Mouse (Mus musculus): ENCODE measurements around the gene Ttc37. TPM values are rescaled to one million over a fixed set of nuclear protein-coding genes. Genes with fewer than 3 reads are reported as not detected.

The Ttc37 gene
- polyA plus RNA-seq, 1 experiment from 2014 or later, result 7.7 TPM

- H3K4me1 ChIP-seq (ENCODE audit: control insufficient read depth, insufficient read depth, low read depth, low read length), result no peaks in the 10 kb centered on the region
- WGBS, result 89% methylated on average over 12 of the region's 12 CpGs
- H3K4me3 ChIP-seq (ENCODE audit: low read length), result no peak overlapping the region
- no peaks in the 10 kb centered on the region for H3K9me3 ChIP-seq (ENCODE audit: control insufficient read depth, low read length)
- no peak overlapping the region for H3K27ac ChIP-seq (ENCODE audit: low read depth, low read length)
- H3K36me3 ChIP-seq (ENCODE audit: control insufficient read depth, insufficient read depth, low read length), result peaks cover 4% of the 10 kb centered on the region; the same call in 1 of the 2 replicates
- no peak for ATAC-seq
- no peak overlapping the region for H3K9ac ChIP-seq (ENCODE audit: low read depth, low read length)
- no peak overlapping the region for H3K4me2 ChIP-seq (ENCODE audit: low read length)
- no peaks in the 10 kb centered on the region for H3K27me3 ChIP-seq (replicated peaks; ENCODE audit: control insufficient read depth, insufficient read depth, low read length)
Observed at GRCm38 (mm10) chr13:76141117-76141808, 42.7 kb downstream of the Ttc37 start.

- Histone ChIP-seq H3K4me1 (ENCODE audit: control insufficient read depth, insufficient read depth, low read depth, low read length) (no peaks in the 10 kb centered on the region), H3K27me3 (replicated peaks; ENCODE audit: control insufficient read depth, insufficient read depth, low read length) (no peaks in the 10 kb centered on the region), H3K9ac (ENCODE audit: low read depth, low read length) (no peak overlapping the region), H3K4me3 (ENCODE audit: low read length) (no peak overlapping the region), H3K9me3 (ENCODE audit: control insufficient read depth, low read length) (no peaks in the 10 kb centered on the region), H3K27ac (ENCODE audit: low read depth, low read length) (no peak overlapping the region), H3K36me3 (ENCODE audit: control insufficient read depth, insufficient read depth, low read length) (peaks cover 9% of the 10 kb centered on the region), H3K4me2 (ENCODE audit: low read length) (no peak overlapping the region)
- WGBS, result 81% methylated on average over 5 of the region's 5 CpGs
- ATAC-seq, result peak; percentile 40; the same call in 1 of the 2 replicates
Observed at GRCm38 (mm10) chr13:76150483-76150882, 51.9 kb downstream of the Ttc37 start.

- no peak overlapping the region for H3K4me2 ChIP-seq (ENCODE audit: low read length)
- WGBS, result 98% methylated on average over 3 of the region's 3 CpGs
- ATAC-seq, result no peak
- no peaks in the 10 kb centered on the region for H3K27me3 ChIP-seq (replicated peaks; ENCODE audit: control insufficient read depth, insufficient read depth, low read length)
- H3K9ac ChIP-seq (ENCODE audit: low read depth, low read length), result no peak overlapping the region
- H3K27ac ChIP-seq (ENCODE audit: low read depth, low read length), result no peak overlapping the region
- no peaks in the 10 kb centered on the region for H3K4me1 ChIP-seq (ENCODE audit: control insufficient read depth, insufficient read depth, low read depth, low read length)
- peaks cover 18% of the 10 kb centered on the region for H3K36me3 ChIP-seq (ENCODE audit: control insufficient read depth, insufficient read depth, low read length)
- H3K9me3 ChIP-seq (ENCODE audit: control insufficient read depth, low read length), result no peaks in the 10 kb centered on the region
- H3K4me3 ChIP-seq (ENCODE audit: low read length), result no peak overlapping the region
Observed at GRCm38 (mm10) chr13:76157099-76157498, 58.6 kb downstream of the Ttc37 start.

- 92% methylated on average over 1 of the region's 1 CpGs for WGBS
- Histone ChIP-seq H3K9me3 (ENCODE audit: control insufficient read depth, low read length) (no peaks in the 10 kb centered on the region), H3K27me3 (replicated peaks; ENCODE audit: control insufficient read depth, insufficient read depth, low read length) (no peaks in the 10 kb centered on the region), H3K4me3 (ENCODE audit: low read length) (no peak overlapping the region), H3K9ac (ENCODE audit: low read depth, low read length) (no peak overlapping the region), H3K4me1 (ENCODE audit: control insufficient read depth, insufficient read depth, low read depth, low read length) (no peaks in the 10 kb centered on the region), H3K27ac (ENCODE audit: low read depth, low read length) (no peak overlapping the region), H3K4me2 (ENCODE audit: low read length) (no peak overlapping the region), H3K36me3 (ENCODE audit: control insufficient read depth, insufficient read depth, low read length) (peaks cover 21% of the 10 kb centered on the region)
- ATAC-seq, result no peak
Observed at GRCm38 (mm10) chr13:76157508-76157907, 59.0 kb downstream of the Ttc37 start.

GRCm38 (mm10) chr13:76160587-76160986, 62.1 kb downstream of the Ttc37 start:
- H3K9ac ChIP-seq (ENCODE audit: low read depth, low read length), result no peak overlapping the region
- no peak overlapping the region for H3K4me3 ChIP-seq (ENCODE audit: low read length)
- H3K9me3 ChIP-seq (ENCODE audit: control insufficient read depth, low read length), result no peaks in the 10 kb centered on the region
- no peak for ATAC-seq
- H3K27ac ChIP-seq (ENCODE audit: low read depth, low read length), result no peak overlapping the region
- 97% methylated on average over 2 of the region's 2 CpGs for WGBS
- H3K4me2 ChIP-seq (ENCODE audit: low read length), result no peak overlapping the region
- H3K4me1 ChIP-seq (ENCODE audit: control insufficient read depth, insufficient read depth, low read depth, low read length), result no peaks in the 10 kb centered on the region
- peaks cover 23% of the 10 kb centered on the region for H3K36me3 ChIP-seq (ENCODE audit: control insufficient read depth, insufficient read depth, low read length)
- no peaks in the 10 kb centered on the region for H3K27me3 ChIP-seq (replicated peaks; ENCODE audit: control insufficient read depth, insufficient read depth, low read length)

- H3K27me3 ChIP-seq (replicated peaks; ENCODE audit: control insufficient read depth, insufficient read depth, low read length), result no peaks in the 10 kb centered on the region
- H3K9me3 ChIP-seq (ENCODE audit: control insufficient read depth, low read length), result peaks cover 7% of the 10 kb centered on the region
- no peak overlapping the region for H3K27ac ChIP-seq (ENCODE audit: low read depth, low read length)
- ATAC-seq, result no peak
- H3K4me2 ChIP-seq (ENCODE audit: low read length), result no peak overlapping the region
- H3K36me3 ChIP-seq (ENCODE audit: control insufficient read depth, insufficient read depth, low read length), result peaks cover 17% of the 10 kb centered on the region
- H3K4me1 ChIP-seq (ENCODE audit: control insufficient read depth, insufficient read depth, low read depth, low read length), result no peaks in the 10 kb centered on the region
- H3K4me3 ChIP-seq (ENCODE audit: low read length), result no peak overlapping the region
- H3K9ac ChIP-seq (ENCODE audit: low read depth, low read length), result no peak overlapping the region
Observed at GRCm38 (mm10) chr13:76174297-76174696, 75.8 kb downstream of the Ttc37 start.

GRCm38 (mm10) chr13:76178700-76179099, 80.2 kb downstream of the Ttc37 start:
- H3K4me3 ChIP-seq (ENCODE audit: low read length), result no peak overlapping the region
- H3K4me2 ChIP-seq (ENCODE audit: low read length), result no peak overlapping the region
- no peaks in the 10 kb centered on the region for H3K27me3 ChIP-seq (replicated peaks; ENCODE audit: control insufficient read depth, insufficient read depth, low read length)
- H3K9me3 ChIP-seq (ENCODE audit: control insufficient read depth, low read length), result peaks cover 7% of the 10 kb centered on the region
- H3K27ac ChIP-seq (ENCODE audit: low read depth, low read length), result no peak overlapping the region
- ATAC-seq, result no peak
- no peaks in the 10 kb centered on the region for H3K4me1 ChIP-seq (ENCODE audit: control insufficient read depth, insufficient read depth, low read depth, low read length)
- 85% methylated on average over 5 of the region's 5 CpGs for WGBS
- H3K9ac ChIP-seq (ENCODE audit: low read depth, low read length), result no peak overlapping the region
- peaks cover 15% of the 10 kb centered on the region for H3K36me3 ChIP-seq (ENCODE audit: control insufficient read depth, insufficient read depth, low read length)

- 96% methylated on average over 5 of the region's 5 CpGs for WGBS
- Histone ChIP-seq H3K4me1 (ENCODE audit: control insufficient read depth, insufficient read depth, low read depth, low read length) (no peaks in the 10 kb centered on the region), H3K36me3 (ENCODE audit: control insufficient read depth, insufficient read depth, low read length) (peaks cover 19% of the 10 kb centered on the region), H3K27ac (ENCODE audit: low read depth, low read length) (no peak overlapping the region), H3K9me3 (ENCODE audit: control insufficient read depth, low read length) (no peaks in the 10 kb centered on the region), H3K9ac (ENCODE audit: low read depth, low read length) (no peak overlapping the region), H3K4me2 (ENCODE audit: low read length) (no peak overlapping the region), H3K27me3 (replicated peaks; ENCODE audit: control insufficient read depth, insufficient read depth, low read length) (no peaks in the 10 kb centered on the region), H3K4me3 (ENCODE audit: low read length) (no peak overlapping the region)
- ATAC-seq, result no peak
Observed at GRCm38 (mm10) chr13:76187651-76188050, 89.1 kb downstream of the Ttc37 start.

GRCm38 (mm10) chr13:76189190-76189589, 90.7 kb downstream of the Ttc37 start:
- H3K4me2 ChIP-seq (ENCODE audit: low read length), result no peak overlapping the region
- no peaks in the 10 kb centered on the region for H3K9me3 ChIP-seq (ENCODE audit: control insufficient read depth, low read length)
- H3K4me1 ChIP-seq (ENCODE audit: control insufficient read depth, insufficient read depth, low read depth, low read length), result no peaks in the 10 kb centered on the region
- no peak overlapping the region for H3K27ac ChIP-seq (ENCODE audit: low read depth, low read length)
- WGBS, result 76% methylated on average over 3 of the region's 3 CpGs
- ATAC-seq, result peak; percentile 81
- H3K27me3 ChIP-seq (replicated peaks; ENCODE audit: control insufficient read depth, insufficient read depth, low read length), result no peaks in the 10 kb centered on the region
- no peak overlapping the region for H3K9ac ChIP-seq (ENCODE audit: low read depth, low read length)
- H3K36me3 ChIP-seq (ENCODE audit: control insufficient read depth, insufficient read depth, low read length), result peaks cover 23% of the 10 kb centered on the region
- H3K4me3 ChIP-seq (ENCODE audit: low read length), result no peak overlapping the region

Data from hindbrain, embryonic 16.5 days (tissue).